Mouse (Mus musculus) limb, embryonic 15.5 days (tissue): ENCODE measurements around the gene Nfkbie. TPM values are rescaled to one million over a fixed set of nuclear protein-coding genes. Genes with fewer than 3 reads are reported as not detected.

Source experiments
- ATAC-seq: fragments of 200-750 bp; cut with Nextera tagmentation; 2 replicates; pipeline ENCODE4 v1.8.0; 2017; ENCODE audit warnings: low read depth, moderate TSS enrichment; ENCODE audit not compliant: insufficient number of reproducible peaks, low FRiP score, low TSS enrichment
- H3K27ac ChIP-seq: fragments of 300-500 bp; sonication (generic); 2 replicates; pipeline ENCODE4 v1.5.1; 2015; ENCODE audit warnings: moderate library complexity, mild to moderate bottlenecking, inconsistent platforms
- H3K27me3 ChIP-seq: fragments of 300-500 bp; sonication (generic); 2 replicates; pipeline ENCODE4 v1.6.1; 2015; ENCODE audit warnings: inconsistent platforms
- H3K36me3 ChIP-seq: fragments of 300-500 bp; sonication (generic); 2 replicates; pipeline ENCODE4 v1.6.1; 2015; ENCODE audit warnings: inconsistent platforms
- H3K4me1 ChIP-seq: fragments of 300-500 bp; sonication (generic); 2 replicates; pipeline ENCODE4 v1.6.1; 2015; ENCODE audit warnings: inconsistent platforms
- H3K4me2 ChIP-seq: fragments of 300-500 bp; sonication (generic); 2 replicates; pipeline ENCODE4 v1.6.1; 2015; ENCODE audit warnings: mild to moderate bottlenecking, inconsistent platforms
- H3K4me3 ChIP-seq: fragments of 300-500 bp; sonication (generic); 2 replicates; pipeline ENCODE4 v1.5.1; 2015; ENCODE audit warnings: mild to moderate bottlenecking, inconsistent platforms
- H3K9ac ChIP-seq: fragments of 300-500 bp; sonication (generic); 2 replicates; pipeline ENCODE4 v1.6.1; 2015; ENCODE audit warnings: inconsistent platforms
- H3K9me3 ChIP-seq: fragments of 300-500 bp; sonication (generic); 2 replicates; pipeline ENCODE4 v1.6.1; 2016; ENCODE audit warnings: inconsistent platforms
- WGBS: fragments of 180-500 bp; shearing (Covaris S2); methylation state at CpG from one replicate; pipeline ENCODE4 v1.1.7; 2015; 5-methylcytosine and 5-hydroxymethylcytosine counted together
- polyA plus RNA-seq: library from polyadenylated mRNA; unstranded; fragments of >200 nt; fragmentation: Nextera tagmentation; extraction: Ambion mirVana; gene quantifications from 2 replicates; pipeline ENCODE4 v1.2.1, GENCODE M21; 2015

Gene Nfkbie
- polyA plus RNA-seq, 1 experiment from 2014 or later = 6.1 TPM

GRCm38 (mm10) chr17:45575123-45575897 is 19.8 kb downstream of the Nfkbie start:
- Histone ChIP-seq H3K9ac (no peak overlapping the region), H3K27me3 (no peaks in the 10 kb centered on the region), H3K9me3 (no peaks in the 10 kb centered on the region), H3K4me2 (no peak overlapping the region), H3K36me3 (peaks cover 14% of the 10 kb centered on the region), H3K4me3 (no peak overlapping the region), H3K4me1 (peaks cover 34% of the 10 kb centered on the region), H3K27ac (peak overlapping the region; percentile 99; the same call in 1 of the 2 replicates)
- no peak for ATAC-seq
- WGBS = 88% methylated on average over 8 of the region's 8 CpGs

GRCm38 (mm10) chr17:45578242-45578641 is 22.7 kb downstream of the Nfkbie start:
- H3K9ac ChIP-seq = no peak overlapping the region
- ATAC-seq = no peak
- no peaks in the 10 kb centered on the region for H3K27me3 ChIP-seq
- H3K4me3 ChIP-seq = no peak overlapping the region
- peaks cover 30% of the 10 kb centered on the region for H3K4me1 ChIP-seq
- H3K4me2 ChIP-seq = no peak overlapping the region
- 50% methylated on average over 5 of the region's 5 CpGs for WGBS
- no peaks in the 10 kb centered on the region for H3K36me3 ChIP-seq
- H3K9me3 ChIP-seq = no peaks in the 10 kb centered on the region
- peak overlapping the region; percentile 63 for H3K27ac ChIP-seq

- peaks cover 35% of the 10 kb centered on the region for H3K4me1 ChIP-seq
- H3K9ac ChIP-seq = no peak overlapping the region
- no peaks in the 10 kb centered on the region for H3K9me3 ChIP-seq
- ATAC-seq = no peak
- H3K27ac ChIP-seq = no peak overlapping the region
- no peaks in the 10 kb centered on the region for H3K36me3 ChIP-seq
- 77% methylated on average over 7 of the region's 7 CpGs for WGBS
- no peak overlapping the region for H3K4me3 ChIP-seq
- H3K27me3 ChIP-seq = no peaks in the 10 kb centered on the region
- H3K4me2 ChIP-seq = no peak overlapping the region
Measured at GRCm38 (mm10) chr17:45578843-45579242, 23.3 kb downstream of the Nfkbie start.

GRCm38 (mm10) chr17:45579554-45579953 is 24.1 kb downstream of the Nfkbie start:
- ATAC-seq = no peak
- no peak overlapping the region for H3K27ac ChIP-seq
- H3K9ac ChIP-seq = no peak overlapping the region
- H3K4me2 ChIP-seq = no peak overlapping the region
- WGBS = 67% methylated on average over 4 of the region's 4 CpGs
- H3K36me3 ChIP-seq = no peaks in the 10 kb centered on the region
- no peaks in the 10 kb centered on the region for H3K27me3 ChIP-seq
- H3K4me3 ChIP-seq = no peak overlapping the region
- H3K9me3 ChIP-seq = no peaks in the 10 kb centered on the region
- peaks cover 38% of the 10 kb centered on the region for H3K4me1 ChIP-seq

- 40% methylated on average over 12 of the region's 12 CpGs for WGBS
- peaks cover 5% of the 10 kb centered on the region; the same call in 1 of the 2 replicates for H3K36me3 ChIP-seq
- no peak overlapping the region for H3K9ac ChIP-seq
- no peak overlapping the region for H3K4me2 ChIP-seq
- no peaks in the 10 kb centered on the region for H3K9me3 ChIP-seq
- H3K4me3 ChIP-seq = no peak overlapping the region
- H3K27me3 ChIP-seq = no peaks in the 10 kb centered on the region
- peak overlapping the region; percentile 69; the same call in 1 of the 2 replicates for H3K27ac ChIP-seq
- peaks cover 44% of the 10 kb centered on the region for H3K4me1 ChIP-seq
- ATAC-seq = no peak
Measured at GRCm38 (mm10) chr17:45580958-45581477, 25.5 kb downstream of the Nfkbie start.

- peak overlapping the region; percentile 69 for H3K27ac ChIP-seq
- no peak for ATAC-seq
- H3K36me3 ChIP-seq = peaks cover 10% of the 10 kb centered on the region
- no peak overlapping the region for H3K4me2 ChIP-seq
- WGBS = 6% methylated on average over 2 of the region's 2 CpGs
- H3K9ac ChIP-seq = no peak overlapping the region
- H3K27me3 ChIP-seq = no peaks in the 10 kb centered on the region
- H3K4me1 ChIP-seq = peaks cover 48% of the 10 kb centered on the region
- H3K9me3 ChIP-seq = no peaks in the 10 kb centered on the region
- no peak overlapping the region for H3K4me3 ChIP-seq
Measured at GRCm38 (mm10) chr17:45581567-45581983, 26.1 kb downstream of the Nfkbie start.

- Histone ChIP-seq H3K4me1 (peaks cover 48% of the 10 kb centered on the region), H3K27me3 (no peaks in the 10 kb centered on the region), H3K4me3 (no peak overlapping the region), H3K36me3 (peaks cover 17% of the 10 kb centered on the region), H3K9ac (no peak overlapping the region), H3K27ac (no peak overlapping the region), H3K9me3 (no peaks in the 10 kb centered on the region), H3K4me2 (no peak overlapping the region)
- ATAC-seq = no peak
- whole genome bisulfite sequencing = 87% methylated on average over 6 of the region's 6 CpGs
Measured at GRCm38 (mm10) chr17:45582188-45582587, 26.7 kb downstream of the Nfkbie start.

GRCm38 (mm10) chr17:45582715-45583355 is 27.3 kb downstream of the Nfkbie start:
- Histone ChIP-seq H3K36me3 (peaks cover 21% of the 10 kb centered on the region), H3K4me1 (peaks cover 48% of the 10 kb centered on the region), H3K27ac (0 out of 2 replicates have a peak overlapping the region, but pooled peaks have one; percentile 89), H3K4me3 (no peak overlapping the region), H3K9ac (no peak overlapping the region), H3K27me3 (no peaks in the 10 kb centered on the region), H3K9me3 (no peaks in the 10 kb centered on the region), H3K4me2 (no peak overlapping the region)
- no peak for ATAC-seq
- 64% methylated on average over 6 of the region's 6 CpGs for WGBS

- Histone ChIP-seq H3K4me3 (no peak overlapping the region; the same call in 1 of the 2 replicates), H3K4me2 (peak overlapping the region; percentile 14; the same call in 1 of the 2 replicates), H3K27ac (peak overlapping the region; percentile 89), H3K4me1 (peaks cover 45% of the 10 kb centered on the region), H3K36me3 (peaks cover 33% of the 10 kb centered on the region), H3K9me3 (no peaks in the 10 kb centered on the region), H3K27me3 (no peaks in the 10 kb centered on the region), H3K9ac (no peak overlapping the region)
- ATAC-seq = peak; percentile 78
- WGBS = 35% methylated on average over 12 of the region's 12 CpGs
Measured at GRCm38 (mm10) chr17:45584096-45584896, 28.8 kb downstream of the Nfkbie start.

GRCm38 (mm10) chr17:45584939-45585678 is 29.6 kb downstream of the Nfkbie start:
- no peaks in the 10 kb centered on the region for H3K9me3 ChIP-seq
- no peak overlapping the region; the same call in 1 of the 2 replicates for H3K4me3 ChIP-seq
- peak overlapping the region; percentile 89 for H3K27ac ChIP-seq
- ATAC-seq = peak; percentile 53; the same call in 1 of the 2 replicates
- 34% methylated on average over 14 of the region's 14 CpGs for WGBS
- H3K4me2 ChIP-seq = 0 out of 2 replicates have a peak overlapping the region, but pooled peaks have one; percentile 14
- no peak overlapping the region for H3K9ac ChIP-seq
- H3K27me3 ChIP-seq = no peaks in the 10 kb centered on the region
- H3K4me1 ChIP-seq = peaks cover 42% of the 10 kb centered on the region
- peaks cover 41% of the 10 kb centered on the region for H3K36me3 ChIP-seq
